Mouse (Mus musculus) thymus, adult 2 months (tissue): ENCODE measurements around the gene Mrvi1. TPM values are rescaled to one million over a fixed set of nuclear protein-coding genes. Genes with fewer than 3 reads are reported as not detected.

Experiments
- DNase-seq: peaks from one replicate; pipeline ENCODE4 v3.0.0; 2021
- H3K27ac ChIP-seq: fragments of 200-500 bp; 2 replicates; pipeline ENCODE4 v1.5.1; 2012; ENCODE audit warnings: low read length, control low read depth; ENCODE audit not compliant: control insufficient read depth, insufficient read depth
- H3K27me3 ChIP-seq: fragments of 200-500 bp; 2 replicates; pipeline ENCODE4 v1.6.1; 2012; ENCODE audit warnings: mild to moderate bottlenecking, low read length, moderate library complexity, mixed read lengths; ENCODE audit not compliant: control insufficient read depth, insufficient read depth
- H3K36me3 ChIP-seq: fragments of 200-500 bp; 2 replicates; pipeline ENCODE4 v1.6.1; 2012; ENCODE audit warnings: mild to moderate bottlenecking, low read length, moderate library complexity; ENCODE audit not compliant: control insufficient read depth, insufficient read depth
- H3K4me1 ChIP-seq: fragments of 200-500 bp; replicated peaks from 2 replicates; pipeline ENCODE4 v1.6.1; 2012; ENCODE audit warnings: low read length; ENCODE audit not compliant: control insufficient read depth, insufficient read depth
- H3K4me3 ChIP-seq: fragments of 200-500 bp; 2 replicates; pipeline ENCODE4 v1.5.1; 2012; ENCODE audit warnings: mild to moderate bottlenecking, low read length, control low read depth, moderate library complexity; ENCODE audit not compliant: control insufficient read depth, insufficient read depth
- CTCF ChIP-seq: fragments of 200-500 bp; IDR thresholded peaks from 2 replicates; pipeline ENCODE4 v1.5.1; 2012; ENCODE audit warnings: mild to moderate bottlenecking, control low read depth, low read length, moderate library complexity, borderline replicate concordance; ENCODE audit not compliant: control insufficient read depth, poor library complexity, insufficient read depth; ENCODE audit errors: extremely low read depth
- POLR2A ChIP-seq: fragments of 200-500 bp; IDR thresholded peaks from 2 replicates; pipeline ENCODE4 v1.6.1; 2012; ENCODE audit warnings: mild to moderate bottlenecking, low read length, control low read depth, moderate library complexity; ENCODE audit not compliant: control insufficient read depth, poor library complexity, insufficient read depth; ENCODE audit errors: extremely low read depth
- WGBS: fragments of 180-500 bp; shearing (Covaris S2); methylation state at CpG from one replicate; pipeline ENCODE4 v1.1.7; 2018; 5-methylcytosine and 5-hydroxymethylcytosine counted together
- polyA plus RNA-seq: library from polyadenylated mRNA; depleted of rRNA; stranded (reverse); fragments of >200 nt; gene quantifications from 2 replicates; pipeline ENCODE4 v1.2.3, GENCODE M21; 2012

Mrvi1 gene
- polyA plus RNA-seq, 1 experiment, result 3.2 TPM

DNA sequence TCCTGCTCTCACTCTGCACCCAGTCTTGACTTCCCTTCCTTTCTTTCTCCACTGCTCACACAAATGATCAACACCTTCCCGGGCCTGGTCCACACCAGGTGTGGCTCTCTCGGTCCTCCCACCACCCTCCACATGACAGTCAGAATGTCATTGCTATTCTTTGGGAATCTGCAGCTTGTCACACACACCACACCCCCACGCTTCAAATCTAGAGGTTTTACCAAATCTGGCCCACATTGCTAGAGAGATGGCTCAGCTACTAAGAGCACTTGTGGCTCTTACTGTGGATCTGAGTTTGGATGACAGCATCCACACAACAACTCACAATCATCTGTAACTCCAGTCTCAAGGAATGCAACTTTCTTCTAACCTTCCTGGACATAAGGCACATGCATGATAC, 34.7 kb upstream of the Mrvi1 start:
- Histone ChIP-seq H3K4me3 (no peak overlapping the region), H3K36me3 (no peaks in the 10 kb centered on the region), H3K4me1 (no peaks in the 10 kb centered on the region; the same call in 1 of the 2 replicates), H3K27ac (no peak overlapping the region), H3K27me3 (no peaks in the 10 kb centered on the region)
- 79% methylated on average over 3 of the region's 3 CpGs for WGBS
- TF ChIP-seq CTCF (no peak), POLR2A (no peak)
- no peak for DNase-seq

- no peak overlapping the region for H3K4me3 ChIP-seq
- 93% methylated on average over 5 of the region's 5 CpGs for WGBS
- H3K4me1 ChIP-seq, result no peaks in the 10 kb centered on the region; the same call in 1 of the 2 replicates
- H3K27me3 ChIP-seq, result no peaks in the 10 kb centered on the region
- no peak overlapping the region for H3K27ac ChIP-seq
- no peak for TF ChIP-seq CTCF
- no peak for DNase-seq
- H3K36me3 ChIP-seq, result no peaks in the 10 kb centered on the region
Measured at GRCm38 (mm10) chr7:111015731-111016130, 33.5 kb upstream of the Mrvi1 start.

DNA sequence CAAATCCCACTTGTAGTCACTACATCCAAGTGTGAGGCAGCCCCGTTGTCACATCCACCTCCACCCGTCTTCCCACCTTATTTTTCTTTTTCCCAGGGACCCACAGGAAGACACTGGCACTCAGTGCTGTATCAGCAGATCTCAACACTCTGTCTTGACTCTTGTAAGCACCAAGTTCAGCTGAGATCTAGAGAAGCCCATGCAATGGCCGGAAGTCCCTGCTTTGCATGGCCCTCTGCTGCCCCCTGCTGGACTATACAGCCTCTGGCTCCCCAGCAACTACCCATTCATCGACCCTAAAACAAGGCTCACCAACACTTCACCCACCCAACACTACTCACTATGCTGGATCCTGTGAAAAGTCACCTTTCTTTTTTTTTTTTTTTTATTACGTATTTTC, 32.6 kb upstream of the Mrvi1 start:
- H3K36me3 ChIP-seq, result no peaks in the 10 kb centered on the region
- no peak overlapping the region for H3K27ac ChIP-seq
- DNase-seq, result peak; percentile 90
- WGBS, result 13% methylated on average over 5 of the region's 5 CpGs
- H3K4me1 ChIP-seq, result no peaks in the 10 kb centered on the region; the same call in 1 of the 2 replicates
- TF ChIP-seq POLR2A (no peak), CTCF (peak; percentile 94)
- H3K4me3 ChIP-seq, result no peak overlapping the region
- H3K27me3 ChIP-seq, result no peaks in the 10 kb centered on the region

DNA sequence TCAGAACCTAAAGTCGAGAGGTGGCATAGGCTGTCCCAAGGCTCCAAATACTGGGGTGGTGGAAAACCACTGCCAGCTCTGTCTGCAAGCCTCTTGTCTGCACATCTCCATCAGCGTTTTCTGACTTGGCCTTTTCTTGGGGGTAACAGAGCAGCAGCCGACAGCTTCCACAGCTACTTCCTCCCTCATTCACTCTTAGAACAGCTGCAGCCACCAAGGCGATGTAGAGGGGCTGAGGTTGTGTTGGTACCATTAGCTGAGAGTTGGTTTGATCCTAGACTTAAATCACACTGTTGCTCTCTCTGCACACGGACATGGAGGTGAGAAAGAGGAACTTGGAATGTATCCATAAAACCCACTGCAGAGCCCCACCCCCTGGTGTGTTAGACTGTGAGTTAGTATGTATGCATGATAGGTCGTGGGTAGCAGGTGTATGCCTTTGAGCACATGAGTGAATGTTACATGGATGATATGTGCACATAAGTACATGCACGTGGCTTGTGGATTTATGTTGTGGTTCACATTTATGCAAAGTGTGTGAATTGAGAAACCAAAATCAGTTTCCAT, 31.9 kb upstream of the Mrvi1 start:
- Histone ChIP-seq H3K4me3 (no peak overlapping the region), H3K27ac (no peak overlapping the region), H3K4me1 (no peaks in the 10 kb centered on the region; the same call in 1 of the 2 replicates), H3K27me3 (no peaks in the 10 kb centered on the region), H3K36me3 (no peaks in the 10 kb centered on the region)
- no peak for TF ChIP-seq CTCF
- TF ChIP-seq POLR2A, result no peak
- WGBS, result 19% methylated on average over 7 of the region's 7 CpGs
- DNase-seq, result no peak

- no peak for DNase-seq
- TF ChIP-seq CTCF (no peak), POLR2A (no peak)
- Histone ChIP-seq H3K36me3 (no peaks in the 10 kb centered on the region), H3K27ac (no peak overlapping the region), H3K4me3 (no peak overlapping the region), H3K4me1 (peaks cover 4% of the 10 kb centered on the region), H3K27me3 (no peaks in the 10 kb centered on the region)
- 81% methylated on average over 3 of the region's 3 CpGs for WGBS
Measured at GRCm38 (mm10) chr7:111004136-111004840, 22.0 kb upstream of the Mrvi1 start.

DNA sequence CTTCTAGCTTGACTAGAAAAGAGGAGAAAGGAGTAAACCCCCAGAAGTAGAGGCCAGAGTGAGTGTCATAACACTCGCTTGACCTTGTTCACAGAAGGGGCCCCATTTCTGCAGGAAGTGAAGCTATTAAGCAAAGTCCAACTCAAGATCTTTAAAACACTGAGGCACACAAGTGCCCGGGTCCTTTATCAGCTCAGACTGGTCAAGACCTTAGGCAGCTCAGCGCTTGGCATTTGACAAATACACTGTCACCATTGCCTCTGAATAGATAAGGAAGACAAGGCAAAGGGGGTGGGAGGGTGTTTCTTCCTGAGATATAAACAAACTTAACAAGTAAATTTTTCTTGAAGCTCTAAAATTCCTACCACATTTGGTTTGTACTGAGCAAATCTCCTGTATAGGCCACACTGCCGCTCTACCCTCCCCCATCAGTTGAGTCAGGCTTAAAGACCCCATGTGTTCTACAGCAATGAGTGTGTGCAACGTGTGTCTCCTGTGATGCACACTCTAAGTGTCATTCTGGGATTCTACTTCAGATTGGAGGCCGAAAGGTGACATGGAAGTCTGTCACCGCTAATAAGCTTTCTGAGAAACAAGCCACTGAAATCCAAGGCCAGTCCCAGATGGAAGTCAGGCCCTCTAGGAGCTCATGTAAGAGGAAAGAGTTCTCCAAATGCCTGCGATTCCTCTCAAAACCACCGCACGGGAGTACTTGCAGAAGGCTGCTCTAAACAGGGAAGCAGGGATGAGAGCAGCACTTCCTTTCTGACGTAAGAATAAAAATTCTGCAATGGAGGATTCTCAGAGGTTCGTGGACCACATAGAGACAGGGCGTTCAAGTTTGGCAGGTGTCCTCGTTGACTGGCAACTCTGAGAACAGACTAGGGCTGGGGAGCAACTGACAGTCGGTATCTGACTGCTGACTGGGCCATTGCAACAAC, 16.9 kb upstream of the Mrvi1 start:
- Histone ChIP-seq H3K27ac (peak overlapping the region; percentile 38; the same call in 1 of the 2 replicates), H3K27me3 (no peaks in the 10 kb centered on the region), H3K4me1 (peaks cover 9% of the 10 kb centered on the region), H3K36me3 (no peaks in the 10 kb centered on the region), H3K4me3 (no peak overlapping the region)
- no peak for DNase-seq
- no peak for TF ChIP-seq CTCF
- TF ChIP-seq POLR2A, result no peak
- 58% methylated on average over 15 of the region's 15 CpGs for WGBS
